Mouse (Mus musculus) embryonic facial prominence, embryonic 12.5 days (tissue): ENCODE measurements at regions not wholly inside any gene's neighbourhood (a gene's known extent, or its start where the extent isn't known, plus 50 kb on each side); places are given as distances from the start of the nearest gene placed in this dataset.
A peak's percentile ranks its signal among the peaks of the same experiment; 100 is the strongest.

ENCODE experiments used
- ATAC-seq: fragments of 200-750 bp; cut with Nextera tagmentation; 2 replicates; pipeline ENCODE4 v1.8.0; 2017; ENCODE audit not compliant: insufficient number of reproducible peaks, insufficient read depth, low FRiP score, low TSS enrichment
- H3K27ac ChIP-seq: fragments of 300-500 bp; sonication (generic); 2 replicates; pipeline ENCODE4 v1.5.1; 2016; ENCODE audit warnings: mild to moderate bottlenecking
- H3K27me3 ChIP-seq: fragments of 300-500 bp; sonication (generic); 2 replicates; pipeline ENCODE4 v1.6.1; 2016; ENCODE audit warnings: mild to moderate bottlenecking, moderate library complexity
- H3K36me3 ChIP-seq: fragments of 300-500 bp; sonication (generic); 2 replicates; pipeline ENCODE4 v1.6.1; 2016; ENCODE audit warnings: mild to moderate bottlenecking
- H3K4me1 ChIP-seq: fragments of 300-500 bp; sonication (generic); 2 replicates; pipeline ENCODE4 v1.6.1; 2016
- H3K4me2 ChIP-seq: fragments of 300-500 bp; sonication (generic); replicated peaks from 2 replicates; pipeline ENCODE4 v1.6.1; 2016; ENCODE audit warnings: mild to moderate bottlenecking, moderate library complexity
- H3K4me3 ChIP-seq: fragments of 300-500 bp; sonication (generic); 2 replicates; pipeline ENCODE4 v1.5.1; 2016; ENCODE audit warnings: mild to moderate bottlenecking
- H3K9ac ChIP-seq: fragments of 300-500 bp; sonication (generic); 2 replicates; pipeline ENCODE4 v1.6.1; 2016; ENCODE audit warnings: mild to moderate bottlenecking, moderate library complexity
- H3K9me3 ChIP-seq: fragments of 300-500 bp; sonication (generic); 2 replicates; pipeline ENCODE4 v1.6.1; 2016; ENCODE audit warnings: mild to moderate bottlenecking, moderate library complexity
- WGBS: fragments of 180-500 bp; shearing (Covaris S2); methylation state at CpG from one replicate; pipeline ENCODE4 v1.1.7; 2016; 5-methylcytosine and 5-hydroxymethylcytosine counted together

- WGBS: 35% methylated on average over 2 of the region's 2 CpGs
- H3K36me3 ChIP-seq: no peaks in the 10 kb centered on the region
- no peaks in the 10 kb centered on the region for H3K9me3 ChIP-seq
- peaks cover 20% of the 10 kb centered on the region for H3K27me3 ChIP-seq
- no peak for ATAC-seq
- H3K9ac ChIP-seq: no peak overlapping the region
- H3K4me1 ChIP-seq: no peaks in the 10 kb centered on the region
- H3K4me2 ChIP-seq: no peak overlapping the region
- H3K27ac ChIP-seq: no peak overlapping the region
- no peak overlapping the region for H3K4me3 ChIP-seq
Observed at GRCm38 (mm10) chrX:99587284-99587683, 116.2 kb upstream of the Pja1 start.

DNA sequence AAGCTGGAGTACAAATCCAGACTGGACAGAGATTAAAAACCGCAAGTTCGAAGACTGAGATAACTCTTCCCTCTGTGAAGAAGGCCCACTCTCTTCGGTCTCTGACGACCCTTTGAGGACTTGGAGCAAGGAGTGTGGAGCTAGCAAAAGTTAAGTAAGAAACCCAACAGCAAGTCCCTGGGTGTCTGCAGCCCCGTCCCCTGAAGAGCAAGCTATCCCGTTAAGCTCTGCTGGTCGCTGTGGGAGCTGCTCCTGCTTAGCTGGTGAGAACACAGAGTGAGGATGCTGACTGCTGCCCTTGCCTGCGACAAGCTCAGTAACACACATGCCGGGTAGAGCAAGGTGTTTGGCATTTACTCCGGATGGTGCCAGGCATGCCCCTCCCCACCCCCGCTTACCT, 115.2 kb upstream of the Pja1 start:
- no peak overlapping the region for H3K9ac ChIP-seq
- no peaks in the 10 kb centered on the region for H3K4me1 ChIP-seq
- H3K27me3 ChIP-seq: peaks cover 12% of the 10 kb centered on the region; the same call in 1 of the 2 replicates
- WGBS: 67% methylated on average over 11 of the region's 11 CpGs
- H3K4me2 ChIP-seq: no peak overlapping the region
- H3K36me3 ChIP-seq: no peaks in the 10 kb centered on the region
- ATAC-seq: no peak
- no peak overlapping the region for H3K27ac ChIP-seq
- H3K4me3 ChIP-seq: no peak overlapping the region
- no peaks in the 10 kb centered on the region for H3K9me3 ChIP-seq

GRCm38 (mm10) chrX:99585703-99586102, 114.6 kb upstream of the Pja1 start:
- Histone ChIP-seq H3K4me2 (no peak overlapping the region), H3K4me1 (no peaks in the 10 kb centered on the region), H3K27ac (no peak overlapping the region), H3K4me3 (no peak overlapping the region), H3K27me3 (peaks cover 15% of the 10 kb centered on the region; the same call in 1 of the 2 replicates), H3K36me3 (no peaks in the 10 kb centered on the region), H3K9me3 (no peaks in the 10 kb centered on the region), H3K9ac (no peak overlapping the region)
- ATAC-seq: no peak
- 41% methylated on average over 3 of the region's 3 CpGs for WGBS

GRCm38 (mm10) chrX:99582611-99583010, 111.5 kb upstream of the Pja1 start:
- 94% methylated on average over 9 of the region's 9 CpGs for WGBS

DNA sequence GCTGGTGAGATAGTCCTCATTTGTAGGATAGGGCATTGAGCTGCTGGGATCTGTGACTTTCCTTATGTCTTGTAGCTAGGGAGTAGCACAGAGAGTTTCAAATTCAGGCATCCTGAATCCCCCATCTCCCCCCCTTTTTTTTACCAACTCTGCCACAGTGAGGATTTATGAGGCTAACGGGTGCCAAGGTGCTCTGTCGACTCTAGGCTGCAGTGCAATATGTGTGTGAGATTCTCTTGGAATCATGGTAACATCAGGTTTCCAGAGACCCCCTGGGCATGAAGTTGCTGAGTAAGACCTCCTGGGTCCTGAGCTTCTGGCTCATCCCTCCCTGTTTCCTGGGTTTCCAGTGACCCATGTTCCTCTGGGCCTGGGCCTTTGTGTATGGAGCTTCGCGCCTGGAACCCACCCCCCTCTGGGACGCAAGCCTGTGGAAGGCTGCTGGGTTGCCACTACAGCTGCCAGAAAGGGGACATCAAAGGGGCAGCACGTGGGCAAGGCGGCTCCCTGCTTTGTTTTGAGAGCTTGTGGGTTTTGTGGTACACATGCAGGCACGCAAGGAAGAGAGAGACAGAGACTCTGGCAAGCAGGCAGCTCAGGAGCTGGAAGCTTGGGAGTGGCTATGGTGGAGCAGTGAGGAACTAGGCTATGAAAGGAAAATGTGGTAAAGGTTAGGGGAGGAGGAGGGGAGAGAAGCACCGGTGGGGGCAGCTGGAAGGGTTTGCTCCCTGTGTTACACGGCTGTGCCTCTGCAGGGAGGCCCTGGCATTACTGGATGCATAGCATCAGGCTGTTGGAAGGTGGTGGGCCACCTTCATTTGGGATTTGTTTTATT, 110.8 kb upstream of the Pja1 start:
- Histone ChIP-seq H3K27ac (no peak overlapping the region), H3K4me1 (no peaks in the 10 kb centered on the region), H3K36me3 (no peaks in the 10 kb centered on the region), H3K4me3 (no peak overlapping the region), H3K9ac (no peak overlapping the region), H3K4me2 (no peak overlapping the region), H3K27me3 (peaks cover 16% of the 10 kb centered on the region), H3K9me3 (no peaks in the 10 kb centered on the region)
- no peak for ATAC-seq
- WGBS: 43% methylated on average over 10 of the region's 10 CpGs

More at GRCm38 (mm10) chrX:99582611-99583010, 111.5 kb upstream of the Pja1 start:
- Histone ChIP-seq H3K27ac (no peak overlapping the region), H3K4me1 (no peaks in the 10 kb centered on the region), H3K27me3 (peaks cover 16% of the 10 kb centered on the region), H3K9me3 (no peaks in the 10 kb centered on the region), H3K4me3 (no peak overlapping the region), H3K4me2 (no peak overlapping the region), H3K9ac (no peak overlapping the region), H3K36me3 (no peaks in the 10 kb centered on the region)
- ATAC-seq: no peak

DNA sequence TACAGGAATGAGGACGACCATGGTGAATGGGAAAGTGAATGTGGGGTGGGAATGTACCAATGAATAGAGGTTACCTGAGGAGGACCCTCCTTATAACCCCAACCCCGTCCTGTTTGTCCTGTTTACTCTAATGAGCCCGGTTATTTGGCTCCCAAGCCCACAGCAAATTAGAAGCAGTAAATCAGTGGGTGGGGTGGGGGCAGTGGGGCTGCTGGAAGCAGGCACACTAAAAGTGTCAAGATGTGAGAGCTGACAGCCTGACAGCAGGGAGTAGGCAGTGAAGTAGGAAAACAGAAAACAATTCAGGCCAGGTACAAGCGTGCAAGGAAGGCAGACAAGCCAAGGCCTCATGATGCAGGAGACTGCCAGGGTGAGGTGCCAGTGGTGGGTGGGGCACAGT, 108.1 kb upstream of the Pja1 start:
- Histone ChIP-seq H3K9me3 (no peaks in the 10 kb centered on the region), H3K4me2 (no peak overlapping the region), H3K36me3 (no peaks in the 10 kb centered on the region), H3K27me3 (peaks cover 21% of the 10 kb centered on the region), H3K4me1 (no peaks in the 10 kb centered on the region), H3K4me3 (no peak overlapping the region), H3K27ac (no peak overlapping the region), H3K9ac (no peak overlapping the region)
- WGBS: 64% methylated on average over 4 of the region's 4 CpGs
- ATAC-seq: no peak

DNA sequence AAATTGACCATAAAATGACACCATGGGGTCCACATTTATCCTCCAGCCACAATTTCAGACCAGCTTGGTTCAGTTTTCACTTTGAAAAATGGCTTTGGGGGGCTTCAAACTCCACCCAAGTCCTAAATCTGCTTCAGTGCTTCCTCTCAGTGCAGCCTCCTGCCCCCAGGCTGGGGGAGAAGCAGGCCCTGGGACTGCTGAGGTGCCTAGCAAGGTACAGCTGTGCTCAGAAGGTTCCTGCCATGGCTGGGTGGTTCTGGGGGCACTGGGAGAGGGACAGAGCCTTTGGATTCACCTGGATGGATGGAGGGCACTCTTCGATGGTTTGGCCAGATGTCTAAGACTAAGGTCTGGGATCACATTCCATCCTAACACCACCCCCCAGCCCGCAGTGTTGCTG, 107.7 kb upstream of the Pja1 start:
- Histone ChIP-seq H3K9ac (no peak overlapping the region), H3K4me2 (no peak overlapping the region), H3K36me3 (no peaks in the 10 kb centered on the region), H3K9me3 (no peaks in the 10 kb centered on the region), H3K4me3 (no peak overlapping the region), H3K27ac (no peak overlapping the region), H3K27me3 (peaks cover 24% of the 10 kb centered on the region), H3K4me1 (no peaks in the 10 kb centered on the region)
- 71% methylated on average over 2 of the region's 2 CpGs for WGBS
- no peak for ATAC-seq

- Histone ChIP-seq H3K4me1 (no peaks in the 10 kb centered on the region), H3K9ac (no peak overlapping the region), H3K4me2 (no peak overlapping the region), H3K27me3 (peaks cover 15% of the 10 kb centered on the region), H3K4me3 (no peak overlapping the region), H3K36me3 (no peaks in the 10 kb centered on the region), H3K27ac (no peak overlapping the region), H3K9me3 (no peaks in the 10 kb centered on the region)
- ATAC-seq: peak; percentile 47; the same call in 1 of the 2 replicates
- WGBS: 37% methylated on average over 5 of the region's 5 CpGs
Observed at GRCm38 (mm10) chrX:99575105-99575504, 104.0 kb upstream of the Pja1 start.

DNA sequence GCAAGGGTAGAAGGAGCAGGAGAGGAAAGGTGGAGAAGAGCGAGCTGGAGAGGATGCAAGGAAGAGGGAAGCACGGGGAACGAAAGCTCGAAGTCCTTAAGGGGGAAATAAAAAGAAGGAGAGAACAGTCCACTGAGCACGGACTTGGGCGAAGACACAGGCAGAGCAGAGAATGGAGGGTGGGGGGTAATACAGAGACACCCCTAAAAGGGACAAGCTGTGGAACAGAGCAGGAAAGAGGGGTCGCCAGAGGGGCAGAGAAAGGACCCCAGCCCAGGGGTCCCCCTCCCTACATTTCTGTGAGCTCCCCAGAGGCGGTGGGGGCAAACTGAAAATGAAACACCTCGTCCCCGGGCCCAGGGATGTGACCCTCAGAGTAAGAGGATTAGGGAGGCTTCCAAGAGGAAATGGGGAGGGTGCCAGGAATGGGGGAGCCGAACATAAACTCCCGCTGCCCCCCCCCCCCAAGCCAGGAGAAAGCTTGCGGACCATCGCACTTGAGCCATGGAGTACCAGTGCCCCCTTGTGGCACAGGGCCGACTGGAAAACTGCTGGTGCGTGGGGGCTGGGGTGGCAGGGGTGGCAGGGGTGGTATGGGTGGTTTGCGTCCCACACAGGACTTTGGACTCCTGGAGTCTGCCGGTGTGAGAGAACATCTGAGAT, 103.5 kb upstream of the Pja1 start:
- H3K27ac ChIP-seq: no peak overlapping the region
- H3K27me3 ChIP-seq: peaks cover 15% of the 10 kb centered on the region
- H3K4me3 ChIP-seq: no peak overlapping the region
- H3K4me1 ChIP-seq: no peaks in the 10 kb centered on the region
- peak; percentile 35; the same call in 1 of the 2 replicates for ATAC-seq
- H3K36me3 ChIP-seq: no peaks in the 10 kb centered on the region
- H3K9me3 ChIP-seq: no peaks in the 10 kb centered on the region
- peak overlapping the region; percentile 34 for H3K4me2 ChIP-seq
- WGBS: 23% methylated on average over 18 of the region's 18 CpGs
- no peak overlapping the region for H3K9ac ChIP-seq

DNA sequence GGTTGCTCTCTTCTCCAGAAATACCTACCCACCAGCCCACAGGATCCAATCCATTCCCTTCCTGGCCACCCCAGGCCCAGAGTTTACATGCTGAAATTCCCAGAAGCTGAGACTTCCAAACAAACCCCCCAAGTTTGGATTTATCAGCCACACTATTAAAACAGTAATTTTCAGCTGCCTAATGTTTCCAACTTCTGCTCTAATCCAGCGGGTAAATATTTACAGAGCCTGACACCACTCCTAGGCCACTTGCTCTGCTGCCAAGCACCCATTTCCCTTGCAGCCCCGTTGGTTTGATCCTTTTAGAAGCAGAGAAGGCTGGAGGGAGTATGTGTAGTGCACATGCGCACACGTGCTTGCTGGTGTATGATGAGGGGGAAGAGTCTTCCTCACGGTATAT, 99.1 kb upstream of the Pja1 start:
- H3K4me3 ChIP-seq: no peak overlapping the region
- no peaks in the 10 kb centered on the region for H3K4me1 ChIP-seq
- H3K27ac ChIP-seq: no peak overlapping the region
- no peak for ATAC-seq
- no peaks in the 10 kb centered on the region for H3K9me3 ChIP-seq
- WGBS: 83% methylated on average over 5 of the region's 5 CpGs
- no peak overlapping the region for H3K4me2 ChIP-seq
- peaks cover 26% of the 10 kb centered on the region for H3K27me3 ChIP-seq
- no peaks in the 10 kb centered on the region for H3K36me3 ChIP-seq
- no peak overlapping the region for H3K9ac ChIP-seq

DNA sequence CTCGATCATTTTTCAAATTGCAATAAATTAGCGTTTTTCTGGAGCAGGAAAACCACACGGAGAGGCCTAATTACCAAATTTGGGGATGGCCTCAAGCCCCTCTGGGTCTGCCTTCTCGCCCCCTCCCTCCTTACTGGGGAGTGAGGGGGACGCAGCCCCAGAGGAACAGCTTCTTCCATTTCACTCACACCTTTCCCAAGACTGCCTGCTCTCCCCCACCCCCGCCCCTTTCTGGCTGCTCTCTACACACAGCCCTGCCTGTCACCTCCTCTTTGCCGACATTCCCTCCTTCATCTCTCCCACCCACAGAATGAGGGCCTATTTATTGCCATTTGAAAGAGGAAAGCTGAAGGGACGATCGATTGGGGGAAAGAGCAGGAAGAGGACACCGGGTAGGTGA, 97.2 kb upstream of the Pja1 start:
- peaks cover 32% of the 10 kb centered on the region for H3K27me3 ChIP-seq
- H3K36me3 ChIP-seq: no peaks in the 10 kb centered on the region
- H3K4me3 ChIP-seq: no peak overlapping the region
- WGBS: 29% methylated on average over 10 of the region's 10 CpGs
- H3K27ac ChIP-seq: no peak overlapping the region; the same call in 1 of the 2 replicates
- no peak for ATAC-seq
- peak overlapping the region; percentile 39 for H3K4me2 ChIP-seq
- no peaks in the 10 kb centered on the region for H3K4me1 ChIP-seq
- no peak overlapping the region for H3K9ac ChIP-seq
- H3K9me3 ChIP-seq: no peaks in the 10 kb centered on the region
